Mouse (Mus musculus): ENCODE data around the gene Ap2a1.
"Not testable (repeated sequence)": the region's sequence is repeated elsewhere in the genome, so short reads cannot be mapped to it uniquely, and the experiment has no call there.

Ap2a1 gene

GRCm38 (mm10) chr7:44895206-44895592 lies 34.1 kb downstream of the Ap2a1 start:
- no peak for DNase-seq (ENCODE audit: low read depth, low spot score)

GRCm38 (mm10) chr7:44894175-44894574 lies 35.1 kb downstream of the Ap2a1 start:
- DNase-seq (ENCODE audit: low read depth, low spot score) = no peak

- DNase-seq (ENCODE audit: low read depth, low spot score) = peak; percentile 17
These were observed 36.1 kb downstream of the Ap2a1 start for GRCm38 (mm10) chr7:44893197-44893596.

GRCm38 (mm10) chr7:44892276-44892921 lies 36.9 kb downstream of the Ap2a1 start, which contains the start of gene Med25:
Gene Med25 (minus strand): TSS chr7:44892712.
- DNase-seq (ENCODE audit: low read depth, low spot score) = peak; percentile 95

- DNase-seq (ENCODE audit: low read depth, low spot score) = peak; percentile 48
These were observed 37.7 kb downstream of the Ap2a1 start for GRCm38 (mm10) chr7:44891611-44892010.

GRCm38 (mm10) chr7:44890737-44891136 lies 38.6 kb downstream of the Ap2a1 start:
- DNase-seq (ENCODE audit: low read depth, low spot score) = no peak

- DNase-seq (ENCODE audit: low read depth, low spot score) = peak; percentile 14
These were observed 39.1 kb downstream of the Ap2a1 start for GRCm38 (mm10) chr7:44890180-44890579.

GRCm38 (mm10) chr7:44888256-44889105 lies 40.8 kb downstream of the Ap2a1 start:
- no peak for DNase-seq (ENCODE audit: low read depth, low spot score)

GRCm38 (mm10) chr7:44886964-44887363 lies 42.3 kb downstream of the Ap2a1 start:
- DNase-seq (ENCODE audit: low read depth, low spot score) = no peak

- DNase-seq (ENCODE audit: low read depth, low spot score) = no peak
These were observed 44.7 kb downstream of the Ap2a1 start for GRCm38 (mm10) chr7:44884637-44885036.

- DNase-seq (ENCODE audit: low read depth, low spot score) = no peak
These were observed 46.3 kb downstream of the Ap2a1 start for GRCm38 (mm10) chr7:44883036-44883435.

- no peak for DNase-seq (ENCODE audit: low read depth, low spot score)
These were observed 51.5 kb downstream of the Ap2a1 start for GRCm38 (mm10) chr7:44877833-44878232.

GRCm38 (mm10) chr7:44871774-44872173 lies 57.5 kb downstream of the Ap2a1 start:
- DNase-seq (ENCODE audit: low read depth, low spot score) = not testable (repeated sequence)

- no peak for DNase-seq (ENCODE audit: low read depth, low spot score)
These were observed 58.1 kb downstream of the Ap2a1 start for GRCm38 (mm10) chr7:44871181-44871580.

GRCm38 (mm10) chr7:44870614-44871013 lies 58.7 kb downstream of the Ap2a1 start:
- DNase-seq (ENCODE audit: low read depth, low spot score) = no peak

- peak; percentile 80 for DNase-seq (ENCODE audit: low read depth, low spot score)
These were observed 59.4 kb downstream of the Ap2a1 start, which contains the start of gene Ptov1 for GRCm38 (mm10) chr7:44869697-44870528. Gene Ptov1 (minus strand): TSS chr7:44869788.

GRCm38 (mm10) chr7:44868919-44869696 lies 60.2 kb downstream of the Ap2a1 start:
- DNase-seq (ENCODE audit: low read depth, low spot score) = peak; percentile 44

- DNase-seq (ENCODE audit: low read depth, low spot score) = no peak
These were observed 60.8 kb downstream of the Ap2a1 start for GRCm38 (mm10) chr7:44868465-44868864.

GRCm38 (mm10) chr7:44867802-44868201 lies 61.5 kb downstream of the Ap2a1 start:
- DNase-seq (ENCODE audit: low read depth, low spot score) = no peak

- DNase-seq (ENCODE audit: low read depth, low spot score) = no peak
These were observed 62.1 kb downstream of the Ap2a1 start for GRCm38 (mm10) chr7:44867010-44867702.
